Mouse (Mus musculus): ENCODE results near the gene Tmub1.

The Tmub1 gene

GRCm38 (mm10) chr5:24444746-24445427 lies 2.8 kb downstream of the Tmub1 start, which contains the start of gene Fastk:
Fastk (minus strand) TSS chr5:24445287.
- no peaks in the 10 kb centered on the region; the same call in 1 of the 2 replicates for H3K36me3 ChIP-seq (ENCODE audit: control insufficient read depth, insufficient read depth, low read length, poor library complexity, severe bottlenecking)
- peak; percentile 93 for DNase-seq (ENCODE audit: low read depth, low spot score)
- H3K27me3 ChIP-seq (ENCODE audit: control insufficient read depth, insufficient read depth, low read length, poor library complexity, severe bottlenecking) = no peaks in the 10 kb centered on the region

- Histone ChIP-seq H3K36me3 (ENCODE audit: control insufficient read depth, insufficient read depth, low read length, poor library complexity, severe bottlenecking) (no peaks in the 10 kb centered on the region; the same call in 1 of the 2 replicates), H3K27me3 (ENCODE audit: control insufficient read depth, insufficient read depth, low read length, poor library complexity, severe bottlenecking) (no peaks in the 10 kb centered on the region)
- DNase-seq (ENCODE audit: low read depth, low spot score) = no peak
Measured at GRCm38 (mm10) chr5:24443927-24444326, 3.7 kb downstream of the Tmub1 start.

GRCm38 (mm10) chr5:24443204-24443603 lies 4.5 kb downstream of the Tmub1 start:
- Histone ChIP-seq H3K36me3 (ENCODE audit: control insufficient read depth, insufficient read depth, low read length, poor library complexity, severe bottlenecking) (no peaks in the 10 kb centered on the region; the same call in 1 of the 2 replicates), H3K27me3 (ENCODE audit: control insufficient read depth, insufficient read depth, low read length, poor library complexity, severe bottlenecking) (no peaks in the 10 kb centered on the region)

GRCm38 (mm10) chr5:24442029-24442428 lies 5.6 kb downstream of the Tmub1 start:
- Histone ChIP-seq H3K36me3 (ENCODE audit: control insufficient read depth, insufficient read depth, low read length, poor library complexity, severe bottlenecking) (no peaks in the 10 kb centered on the region; the same call in none of the 2 replicates), H3K27me3 (ENCODE audit: control insufficient read depth, insufficient read depth, low read length, poor library complexity, severe bottlenecking) (no peaks in the 10 kb centered on the region)
- no peak for DNase-seq (ENCODE audit: low read depth, low spot score)

More at GRCm38 (mm10) chr5:24443204-24443603, 4.5 kb downstream of the Tmub1 start:
- no peak for DNase-seq (ENCODE audit: low read depth, low spot score)

GRCm38 (mm10) chr5:24441187-24441586 lies 6.5 kb downstream of the Tmub1 start:
- Histone ChIP-seq H3K36me3 (ENCODE audit: control insufficient read depth, insufficient read depth, low read length, poor library complexity, severe bottlenecking) (no peaks in the 10 kb centered on the region; the same call in none of the 2 replicates), H3K27me3 (ENCODE audit: control insufficient read depth, insufficient read depth, low read length, poor library complexity, severe bottlenecking) (no peaks in the 10 kb centered on the region)
- no peak for DNase-seq (ENCODE audit: low read depth, low spot score)

GRCm38 (mm10) chr5:24433993-24434392 lies 13.7 kb downstream of the Tmub1 start:
- peaks cover 17% of the 10 kb centered on the region for H3K36me3 ChIP-seq (ENCODE audit: control insufficient read depth, insufficient read depth, low read length, poor library complexity, severe bottlenecking)
- DNase-seq (ENCODE audit: low read depth, low spot score) = no peak
- H3K27me3 ChIP-seq (ENCODE audit: control insufficient read depth, insufficient read depth, low read length, poor library complexity, severe bottlenecking) = no peaks in the 10 kb centered on the region

GRCm38 (mm10) chr5:24428596-24428995 lies 19.1 kb downstream of the Tmub1 start:
- Histone ChIP-seq H3K27me3 (ENCODE audit: control insufficient read depth, insufficient read depth, low read length, poor library complexity, severe bottlenecking) (no peaks in the 10 kb centered on the region), H3K36me3 (ENCODE audit: control insufficient read depth, insufficient read depth, low read length, poor library complexity, severe bottlenecking) (peaks cover 11% of the 10 kb centered on the region)
- DNase-seq (ENCODE audit: low read depth, low spot score) = no peak

- H3K36me3 ChIP-seq (ENCODE audit: control insufficient read depth, insufficient read depth, low read length, poor library complexity, severe bottlenecking) = peaks cover 9% of the 10 kb centered on the region
- H3K27me3 ChIP-seq (ENCODE audit: control insufficient read depth, insufficient read depth, low read length, poor library complexity, severe bottlenecking) = no peaks in the 10 kb centered on the region
- no peak for DNase-seq (ENCODE audit: low read depth, low spot score)
Measured at GRCm38 (mm10) chr5:24427981-24428402, 19.7 kb downstream of the Tmub1 start.

- DNase-seq (ENCODE audit: low read depth, low spot score) = no peak
- H3K36me3 ChIP-seq (ENCODE audit: control insufficient read depth, insufficient read depth, low read length, poor library complexity, severe bottlenecking) = peaks cover 8% of the 10 kb centered on the region; the same call in 1 of the 2 replicates
- no peaks in the 10 kb centered on the region for H3K27me3 ChIP-seq (ENCODE audit: control insufficient read depth, insufficient read depth, low read length, poor library complexity, severe bottlenecking)
Measured at GRCm38 (mm10) chr5:24427285-24427633, 20.4 kb downstream of the Tmub1 start.

- no peaks in the 10 kb centered on the region for H3K27me3 ChIP-seq (ENCODE audit: control insufficient read depth, insufficient read depth, low read length, poor library complexity, severe bottlenecking)
- no peak for DNase-seq (ENCODE audit: low read depth, low spot score)
- H3K36me3 ChIP-seq (ENCODE audit: control insufficient read depth, insufficient read depth, low read length, poor library complexity, severe bottlenecking) = peaks cover 8% of the 10 kb centered on the region; the same call in 1 of the 2 replicates
Measured at GRCm38 (mm10) chr5:24426556-24427284, 20.9 kb downstream of the Tmub1 start.

- H3K36me3 ChIP-seq (ENCODE audit: control insufficient read depth, insufficient read depth, low read length, poor library complexity, severe bottlenecking) = peaks cover 7% of the 10 kb centered on the region; the same call in 1 of the 2 replicates
Measured at GRCm38 (mm10) chr5:24426037-24426432, 21.6 kb downstream of the Tmub1 start.

GRCm38 (mm10) chr5:24425421-24426036 lies 22.1 kb downstream of the Tmub1 start:
- DNase-seq (ENCODE audit: low read depth, low spot score) = peak; percentile 66
- 0 out of 2 replicates have a peak, but pooled peaks cover 4% of the 10 kb centered on the region for H3K36me3 ChIP-seq (ENCODE audit: control insufficient read depth, insufficient read depth, low read length, poor library complexity, severe bottlenecking)
- H3K27me3 ChIP-seq (ENCODE audit: control insufficient read depth, insufficient read depth, low read length, poor library complexity, severe bottlenecking) = no peaks in the 10 kb centered on the region

More at GRCm38 (mm10) chr5:24426037-24426432, 21.6 kb downstream of the Tmub1 start:
- no peaks in the 10 kb centered on the region for H3K27me3 ChIP-seq (ENCODE audit: control insufficient read depth, insufficient read depth, low read length, poor library complexity, severe bottlenecking)
- peak; percentile 17 for DNase-seq (ENCODE audit: low read depth, low spot score)

- no peaks in the 10 kb centered on the region for H3K27me3 ChIP-seq (ENCODE audit: control insufficient read depth, insufficient read depth, low read length, poor library complexity, severe bottlenecking)
- peak; percentile 91 for DNase-seq (ENCODE audit: low read depth, low spot score)
- 0 out of 2 replicates have a peak, but pooled peaks cover 4% of the 10 kb centered on the region for H3K36me3 ChIP-seq (ENCODE audit: control insufficient read depth, insufficient read depth, low read length, poor library complexity, severe bottlenecking)
Measured at GRCm38 (mm10) chr5:24424861-24425411, 22.7 kb downstream of the Tmub1 start.

GRCm38 (mm10) chr5:24424004-24424781 lies 23.5 kb downstream of the Tmub1 start:
- Histone ChIP-seq H3K36me3 (ENCODE audit: control insufficient read depth, insufficient read depth, low read length, poor library complexity, severe bottlenecking) (no peaks in the 10 kb centered on the region), H3K27me3 (ENCODE audit: control insufficient read depth, insufficient read depth, low read length, poor library complexity, severe bottlenecking) (no peaks in the 10 kb centered on the region)
- DNase-seq (ENCODE audit: low read depth, low spot score) = no peak
